Mouse (Mus musculus): ENCODE data around the gene Jph4.

Gene Jph4

DNA sequence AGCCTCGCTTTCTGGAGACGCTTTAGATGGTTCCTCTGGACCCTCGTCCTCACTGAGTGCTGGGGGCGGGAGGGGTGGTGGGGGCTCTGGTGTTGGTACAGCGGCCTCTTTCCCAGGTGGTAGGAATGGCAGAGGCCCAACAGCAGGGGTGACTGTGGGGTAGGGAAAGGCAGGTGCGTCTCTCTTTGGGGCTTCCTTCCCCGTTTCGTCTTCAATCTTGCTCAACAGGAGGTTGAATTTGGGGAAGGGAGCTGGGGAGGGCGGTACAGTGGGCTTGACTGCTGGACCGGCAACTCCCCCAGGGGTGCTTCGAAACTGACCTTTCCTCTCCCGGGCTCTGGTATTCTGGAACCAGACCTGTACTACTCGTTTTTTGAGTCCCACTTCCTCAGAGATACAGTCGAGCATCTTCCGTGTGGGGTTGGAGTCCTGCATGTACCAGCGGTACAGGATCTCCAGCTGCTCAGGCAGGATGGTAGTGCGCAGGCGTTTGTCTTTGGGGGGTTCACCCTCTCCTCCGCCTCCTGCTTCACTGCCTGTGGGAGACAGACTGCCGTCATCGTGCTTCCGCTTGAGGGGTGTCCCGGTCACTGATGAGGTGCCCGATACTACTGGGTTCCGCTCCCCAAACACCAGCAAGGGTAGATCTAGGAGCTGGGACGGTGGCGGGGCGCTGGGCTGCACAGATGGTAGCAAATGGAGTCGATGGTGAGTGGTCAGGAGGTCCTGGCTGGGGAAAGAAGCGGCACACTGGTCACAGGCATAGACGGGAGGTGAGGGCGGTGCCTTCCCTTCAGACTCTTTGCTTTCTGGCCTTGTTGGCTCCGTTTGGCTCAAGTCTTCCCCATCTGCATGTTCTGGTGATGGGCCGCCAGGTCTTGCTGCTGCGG is 52.0 kb downstream of the Jph4 start:
- DNase-seq (ENCODE audit: low spot score in 2 of 2): no peak

DNA sequence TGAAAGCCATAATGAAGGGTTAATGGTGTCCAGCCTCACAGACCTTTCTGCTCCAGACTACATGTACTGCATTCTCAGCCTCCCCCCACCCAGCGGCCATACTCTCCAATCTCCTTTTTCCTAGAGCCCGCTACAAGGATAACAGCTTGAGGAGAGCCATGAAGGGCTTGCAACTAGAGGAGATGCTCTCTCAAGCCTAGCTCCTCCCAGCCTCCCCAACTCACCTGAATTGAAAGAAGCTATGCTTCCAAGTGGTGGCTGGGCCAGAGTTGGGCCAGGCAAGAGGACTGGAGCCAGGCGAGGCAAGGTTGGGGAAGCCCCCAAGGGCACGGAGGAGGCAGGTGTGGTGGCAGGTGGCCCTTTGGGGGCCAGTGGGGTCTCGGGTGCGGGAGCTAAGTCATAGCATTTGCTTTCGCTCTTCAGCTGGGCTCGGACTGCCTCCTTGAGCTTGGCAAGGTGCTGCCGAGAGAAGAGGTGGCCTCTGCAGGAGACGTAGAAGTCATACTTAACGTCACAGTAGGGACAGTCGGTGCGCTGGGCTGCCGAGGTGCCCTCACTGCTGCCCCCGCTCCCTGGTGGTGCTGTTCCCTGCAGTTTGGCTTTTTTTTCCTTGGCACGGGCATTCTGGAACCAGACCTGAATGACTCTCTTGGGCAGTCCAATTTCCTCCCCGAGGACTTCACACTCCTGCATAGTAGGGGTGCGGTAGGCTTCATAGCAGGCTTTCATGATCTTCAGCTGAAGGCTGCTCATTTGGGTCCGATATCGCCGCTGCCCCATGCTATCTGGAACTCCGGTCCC is 53.0 kb downstream of the Jph4 start:
- no peak for DNase-seq (ENCODE audit: low spot score in 2 of 2)

DNA sequence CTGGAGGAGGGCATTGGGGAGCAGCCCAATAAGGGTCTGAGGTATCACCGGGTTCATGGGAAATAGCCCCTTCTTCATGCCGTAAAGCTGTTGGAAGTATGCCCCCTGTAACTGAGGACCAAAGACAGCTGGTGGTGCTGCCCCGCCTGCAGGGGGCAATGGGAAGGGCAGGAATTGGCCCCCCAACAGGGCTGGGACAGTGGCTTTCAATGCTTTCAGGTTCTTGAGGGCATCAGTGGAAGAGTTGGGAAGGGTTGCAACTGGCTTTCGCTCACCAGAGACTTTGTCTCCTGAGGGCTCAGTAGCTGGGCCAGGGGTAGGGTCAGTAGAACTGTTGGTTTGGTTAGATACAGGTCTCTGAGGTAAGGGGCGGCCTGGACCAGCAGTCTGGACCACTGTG is 53.6 kb downstream of the Jph4 start:
- DNase-seq (ENCODE audit: low spot score in 2 of 2): no peak

DNA sequence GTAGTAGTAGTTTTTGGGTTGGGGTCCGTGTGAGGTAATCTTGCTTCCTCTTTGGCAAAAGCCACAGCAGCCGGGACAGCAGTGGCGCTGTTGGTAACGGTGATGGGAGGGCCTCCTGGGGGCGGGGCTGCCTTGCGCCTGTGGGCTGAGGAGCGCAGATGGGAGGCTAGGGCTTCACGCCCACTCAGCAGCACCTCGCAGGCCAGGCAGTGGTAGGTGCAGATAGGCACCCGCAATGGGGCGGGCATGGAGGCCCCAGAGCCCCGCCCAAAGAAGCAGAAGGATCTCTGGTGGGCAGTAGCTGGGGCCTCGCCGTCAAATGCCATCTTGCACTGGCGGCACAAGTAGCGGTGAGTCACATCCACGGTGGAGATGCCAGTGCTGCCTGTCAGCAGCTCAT is 54.1 kb downstream of the Jph4 start:
- no peak for DNase-seq (ENCODE audit: low spot score in 2 of 2)

DNA sequence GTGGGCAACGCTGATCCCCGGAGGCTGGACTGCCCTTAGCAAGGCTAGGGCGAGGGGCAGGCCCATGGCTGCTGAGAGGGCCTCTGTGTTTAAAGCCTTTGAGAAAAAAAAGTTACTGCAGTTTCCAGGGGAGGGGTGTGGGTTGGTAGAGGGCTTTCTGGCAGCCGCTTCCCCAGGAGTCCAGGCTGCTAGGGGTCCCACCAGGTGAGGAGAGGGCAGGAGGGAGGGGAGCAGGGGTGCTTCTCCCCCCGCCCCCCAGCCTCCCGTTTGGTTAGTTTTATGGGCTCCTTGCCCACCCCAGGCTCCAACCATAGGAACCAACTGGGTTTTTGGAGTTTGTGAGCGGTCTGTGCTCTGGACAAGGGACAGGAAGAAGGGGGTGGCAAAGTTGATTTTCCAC is 54.9 kb downstream of the Jph4 start:
- DNase-seq (ENCODE audit: low spot score in 2 of 2): no peak

DNA sequence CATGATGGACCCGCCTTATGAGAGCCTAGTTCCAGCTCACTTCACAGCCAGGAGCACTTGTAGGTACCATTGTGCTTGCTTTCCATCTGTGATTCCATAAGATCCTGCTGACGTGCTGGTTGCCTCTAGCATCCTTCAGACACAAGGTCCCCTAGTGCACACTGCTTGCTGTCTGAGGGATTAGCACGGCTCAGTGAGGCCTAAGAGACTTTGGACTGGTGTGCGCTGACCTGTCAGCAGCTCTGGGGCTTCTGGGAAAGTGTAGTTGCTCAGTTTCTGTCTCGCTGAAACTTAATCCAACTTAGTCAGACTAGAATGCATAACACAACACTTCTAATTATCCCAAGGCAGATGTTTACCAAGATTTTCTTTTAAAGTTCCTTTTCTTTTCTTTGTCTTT is 56.8 kb downstream of the Jph4 start:
- no peak for DNase-seq (ENCODE audit: low spot score in 2 of 2)

DNA sequence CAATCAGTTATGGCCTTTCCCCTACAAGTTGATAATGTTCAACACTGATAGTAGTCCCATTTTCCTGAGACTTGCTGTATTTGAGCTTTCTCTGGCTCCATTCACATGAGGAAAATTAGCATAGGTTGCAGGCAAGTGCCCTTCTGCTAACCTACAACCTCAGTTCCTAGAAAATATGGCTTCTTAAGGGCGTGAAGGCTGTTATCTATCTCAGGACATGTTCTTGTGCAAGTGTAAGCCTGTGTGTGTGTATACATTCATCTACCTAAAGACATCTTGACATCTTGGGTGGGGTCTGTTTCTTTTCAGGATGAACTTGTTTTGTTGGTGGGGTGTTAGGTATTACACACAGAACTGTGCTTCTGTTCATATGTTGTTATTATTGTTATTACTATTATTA is 57.7 kb downstream of the Jph4 start:
- no peak for DNase-seq (ENCODE audit: low spot score in 2 of 2)

Data from frontal cortex, postnatal 14 days (tissue).